Mouse (Mus musculus): Measurements from ENCODE around the gene Rph3a. TPM values are rescaled to one million over a fixed set of nuclear protein-coding genes. Genes with fewer than 3 reads are reported as not detected.
"Not testable (repeated sequence)": the region's sequence is repeated elsewhere in the genome, so short reads cannot be mapped to it uniquely, and the experiment has no call there.

Rph3a gene
- total and polyA plus RNA-seq, 3 experiments = not detected

DNA sequence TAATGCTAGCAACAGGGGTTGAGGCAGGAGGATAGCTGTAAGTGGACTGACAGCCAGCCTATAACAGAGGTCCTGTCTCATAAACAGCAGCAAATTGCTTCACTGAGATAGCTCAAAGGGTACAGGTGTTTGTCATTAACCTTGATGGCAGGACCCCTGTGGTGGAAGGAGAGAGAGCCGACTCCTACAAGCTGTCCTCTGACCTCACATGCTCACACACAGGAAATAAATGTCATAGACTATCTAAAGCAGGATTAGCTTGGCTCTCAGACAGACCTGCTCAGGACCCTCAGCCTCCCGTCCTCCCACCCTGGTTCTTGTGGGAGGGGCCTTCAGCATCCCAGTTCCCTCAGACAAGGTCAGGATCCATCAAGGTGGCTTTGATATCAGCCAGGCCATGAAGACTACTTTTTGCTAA, 117.6 kb downstream of the Rph3a start:
- no peak overlapping the region for H3K4me3 ChIP-seq (replicated peaks in 1 of 3; ENCODE audit: low read depth in 2 of 3, low read length in 2 of 3, poor library complexity in 1 of 3)
- in situ Hi-C loops (cut with MboI; ENCODE audit: low pct_ligation_motif_present, low pct_unique_long_range_greater_than_20kb, low sequenced_read_pairs) (no loop called here), dilution Hi-C loops (cut with MboI; ENCODE audit: extremely low pct_ligation_motif_present, extremely low pct_unique_long_range_greater_than_20kb, low sequenced_read_pairs) (no loop called here)
- no peaks in the 10 kb centered on the region for H3K27me3 ChIP-seq (replicated peaks)
- H3K27ac ChIP-seq (ENCODE audit: insufficient read depth, low read depth) = no peak overlapping the region
- H3K9ac ChIP-seq (ENCODE audit: insufficient read depth, low read depth) = no peak overlapping the region
- H3K4me1 ChIP-seq (ENCODE audit: control insufficient read depth in 1 of 2, insufficient read depth in 2 of 2) = no peaks in the 10 kb centered on the region
- DNase-seq (ENCODE audit: extremely low read depth) = no peak
- TF ChIP-seq SIN3A (IDR thresholded peaks at IDR 0.05; ENCODE audit: low read length) (no peak), CHD1 (IDR thresholded peaks at IDR 0.05; ENCODE audit: low read depth, low read length) (no peak), JUN (IDR thresholded peaks at IDR 0.05; ENCODE audit: insufficient read depth, low read depth, low read length) (no peak), IRF4 (IDR thresholded peaks at IDR 0.05; ENCODE audit: low read depth, low read length) (no peak), PAX5 (IDR thresholded peaks at IDR 0.05; ENCODE audit: low read length) (no peak), MAFK (IDR thresholded peaks at IDR 0.05; ENCODE audit: insufficient replicate concordance, low read length) (no peak), NELFE (IDR thresholded peaks at IDR 0.05; ENCODE audit: low read depth, low read length) (no peak), POLR2AphosphoS2 (IDR thresholded peaks at IDR 0.05; ENCODE audit: low read depth, low read length) (no peak), TBP (conservative IDR thresholded peaks at IDR 0.05; ENCODE audit: low read depth, low read length) (no peak), ETS1 (conservative IDR thresholded peaks at IDR 0.05; ENCODE audit: low read depth, low read length) (no peak), ZKSCAN1 (IDR thresholded peaks at IDR 0.05; ENCODE audit: borderline replicate concordance, low read depth, low read length) (no peak), POLR2A (IDR thresholded peaks at IDR 0.05; ENCODE audit: low read depth, low read length) (no peak), MAX (IDR thresholded peaks at IDR 0.05; ENCODE audit: low read length) (no peak), ELF1 (IDR thresholded peaks at IDR 0.05; ENCODE audit: low read depth, low read length) (no peak), JUND (conservative IDR thresholded peaks at IDR 0.05; ENCODE audit: low read depth, low read length) (no peak), RCOR1 (conservative IDR thresholded peaks at IDR 0.05; ENCODE audit: low read depth, low read length) (no peak), USF2 (conservative IDR thresholded peaks at IDR 0.05; ENCODE audit: low read depth, low read length) (no peak)
- peaks cover 8% of the 10 kb centered on the region for H3K9me3 ChIP-seq (replicated peaks; ENCODE audit: low read length)
- no peaks in the 10 kb centered on the region for H3K79me2 ChIP-seq (replicated peaks; ENCODE audit: control insufficient read depth, extremely low read depth, insufficient read depth, poor library complexity, severe bottlenecking)
- H3K36me3 ChIP-seq (replicated peaks in 1 of 2; ENCODE audit: control insufficient read depth in 1 of 2, insufficient read depth in 1 of 2, low read length in 1 of 2) = no peaks in the 10 kb centered on the region
- no peak overlapping the region for H3K4me2 ChIP-seq (ENCODE audit: insufficient read depth, low read depth, poor library complexity, severe bottlenecking)

DNA sequence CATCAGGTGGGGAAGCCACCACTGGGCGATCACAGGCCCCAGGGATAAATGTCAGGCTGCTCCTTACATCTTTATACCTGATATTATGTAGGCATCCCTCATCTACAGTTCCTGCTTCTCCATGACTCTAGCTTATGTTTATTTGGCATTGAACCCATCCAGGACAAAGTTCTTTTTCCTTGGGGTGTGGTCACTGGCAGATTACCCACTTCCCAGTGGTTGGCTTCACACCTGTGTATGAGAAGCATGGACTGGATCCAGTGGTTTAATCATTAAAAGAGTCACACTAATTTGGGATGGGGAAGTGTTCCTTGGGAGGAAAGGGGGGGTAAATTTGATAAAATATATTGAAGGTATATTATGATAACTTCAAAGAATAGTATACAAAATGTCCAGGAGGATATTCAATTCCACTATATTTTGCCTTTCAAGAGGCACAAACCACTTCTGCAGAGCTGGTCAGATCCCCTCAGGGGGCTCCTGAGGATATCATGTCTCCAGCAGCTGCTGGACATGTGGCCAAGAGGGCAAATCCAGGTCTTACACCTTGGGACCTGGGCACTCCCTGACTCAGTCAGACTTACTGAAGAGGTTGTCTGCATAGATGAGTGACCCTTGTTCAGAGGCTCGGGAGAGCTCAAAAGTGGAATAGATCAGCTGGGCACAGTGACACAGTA, 118.2 kb downstream of the Rph3a start:
- H3K4me1 ChIP-seq (ENCODE audit: control insufficient read depth in 1 of 2, insufficient read depth in 2 of 2); H3K9me3 ChIP-seq (replicated peaks; ENCODE audit: low read length); H3K27ac ChIP-seq (ENCODE audit: insufficient read depth, low read depth); dilution Hi-C loops (cut with MboI; ENCODE audit: extremely low pct_ligation_motif_present, extremely low pct_unique_long_range_greater_than_20kb, low sequenced_read_pairs); H3K9ac ChIP-seq (ENCODE audit: insufficient read depth, low read depth); in situ Hi-C loops (cut with MboI; ENCODE audit: low pct_ligation_motif_present, low pct_unique_long_range_greater_than_20kb, low sequenced_read_pairs); DNase-seq (ENCODE audit: extremely low read depth); H3K36me3 ChIP-seq (replicated peaks in 1 of 2; ENCODE audit: control insufficient read depth in 1 of 2, insufficient read depth in 1 of 2, low read length in 1 of 2); H3K4me2 ChIP-seq (ENCODE audit: insufficient read depth, low read depth, poor library complexity, severe bottlenecking); H3K79me2 ChIP-seq (replicated peaks; ENCODE audit: control insufficient read depth, extremely low read depth, insufficient read depth, poor library complexity, severe bottlenecking); H3K4me3 ChIP-seq (replicated peaks in 1 of 3; ENCODE audit: low read depth in 2 of 3, low read length in 2 of 3, poor library complexity in 1 of 3); H3K27me3 ChIP-seq (replicated peaks): not testable (repeated sequence)

All from CH12.LX (cell line).